Mouse (Mus musculus): ENCODE data around the gene Scel.

DNA sequence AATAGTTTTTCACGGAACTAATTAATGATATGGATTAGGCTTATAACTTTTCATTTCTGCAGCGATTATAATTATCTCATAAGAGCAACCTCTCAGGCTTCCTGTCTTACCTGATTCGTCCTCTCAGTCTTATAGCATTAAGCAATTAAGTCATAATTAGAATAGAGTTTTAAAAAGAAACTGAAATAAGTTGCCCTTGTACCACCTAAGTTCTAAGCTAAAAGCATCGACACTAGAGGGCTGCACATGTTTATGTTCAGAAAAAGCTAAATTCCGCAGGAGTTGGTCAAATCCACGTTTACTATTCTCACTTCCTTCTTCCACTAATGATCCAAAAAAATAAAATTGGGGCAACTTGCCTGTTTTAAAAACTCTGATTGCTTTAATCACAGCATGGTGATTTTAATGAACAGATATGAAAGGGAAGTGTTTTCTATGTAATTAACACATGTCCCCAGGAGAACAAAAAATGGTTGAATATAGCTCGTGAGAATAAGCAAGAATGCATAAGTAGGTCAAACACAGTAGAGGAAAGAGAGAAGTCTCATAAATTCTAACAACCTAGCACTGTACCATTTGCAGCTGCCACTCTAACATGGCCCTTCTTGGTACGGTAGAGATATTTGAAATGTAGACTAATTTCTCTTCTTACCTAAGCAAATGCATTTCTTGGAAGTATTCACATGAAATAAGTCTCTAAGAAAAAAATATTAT is 48.4 kb downstream of the Scel start:
- TF ChIP-seq CTCF (IDR thresholded peaks at IDR 0.05; ENCODE audit: insufficient read depth, low read depth, low read length) (no peak), POLR2A (IDR thresholded peaks at IDR 0.05; ENCODE audit: insufficient read depth, low read depth, low read length) (no peak)

All from olfactory bulb, adult 2 months (tissue).